Mouse (Mus musculus) ovary, postnatal 36 days (tissue): ENCODE results near the gene Fto.

Experiments
- DNase-seq: peaks from one replicate; pipeline ENCODE4 v3.0.0; 2022; ENCODE audit warnings: low spot score, mixed read lengths

Fto gene

GRCm38 (mm10) chr8:91525342-91525817 lies 212.1 kb downstream of the Fto start:
- no peak for DNase-seq

- DNase-seq = no peak
These were observed 215.6 kb downstream of the Fto start for GRCm38 (mm10) chr8:91528967-91529366.

DNA sequence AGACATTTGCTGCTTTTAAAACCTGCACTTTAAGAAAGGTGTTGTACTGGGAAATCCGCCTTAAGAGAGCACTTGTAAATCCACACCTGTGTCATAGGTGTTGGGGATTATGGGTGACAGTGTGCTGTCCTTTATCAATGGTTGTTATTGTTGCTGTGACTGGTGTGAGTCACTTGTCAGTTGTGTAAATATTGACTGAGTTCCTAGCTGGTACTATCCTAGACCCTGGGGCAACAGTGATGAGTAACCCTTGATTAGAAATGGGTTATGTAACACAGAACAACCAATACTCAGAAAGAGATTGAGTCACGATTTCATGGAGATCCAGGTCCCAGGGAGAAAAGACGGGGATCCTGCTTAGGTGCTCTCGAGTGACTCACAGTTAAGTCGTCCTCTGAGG lies 216.4 kb downstream of the Fto start:
- DNase-seq = no peak

DNA sequence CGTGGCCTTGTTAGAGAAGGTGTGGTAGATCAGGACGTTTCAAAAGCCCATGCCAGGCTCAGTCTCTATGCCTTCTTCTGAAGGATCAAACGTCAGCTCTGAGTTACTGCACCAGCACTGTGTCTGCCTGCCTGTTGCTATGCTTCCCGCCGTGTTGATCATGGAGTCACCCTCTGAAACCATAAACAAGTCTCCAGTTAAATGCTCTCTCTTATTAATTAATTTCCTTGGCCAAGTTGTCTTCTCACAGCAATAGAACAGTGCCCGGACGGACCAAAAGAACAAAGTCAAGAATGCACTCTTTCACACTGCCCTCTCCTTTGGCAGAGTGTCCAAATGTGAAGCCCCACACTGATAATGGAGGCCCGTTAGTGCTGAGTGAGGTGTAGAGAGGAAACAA lies 217.3 kb downstream of the Fto start:
- DNase-seq = no peak

DNA sequence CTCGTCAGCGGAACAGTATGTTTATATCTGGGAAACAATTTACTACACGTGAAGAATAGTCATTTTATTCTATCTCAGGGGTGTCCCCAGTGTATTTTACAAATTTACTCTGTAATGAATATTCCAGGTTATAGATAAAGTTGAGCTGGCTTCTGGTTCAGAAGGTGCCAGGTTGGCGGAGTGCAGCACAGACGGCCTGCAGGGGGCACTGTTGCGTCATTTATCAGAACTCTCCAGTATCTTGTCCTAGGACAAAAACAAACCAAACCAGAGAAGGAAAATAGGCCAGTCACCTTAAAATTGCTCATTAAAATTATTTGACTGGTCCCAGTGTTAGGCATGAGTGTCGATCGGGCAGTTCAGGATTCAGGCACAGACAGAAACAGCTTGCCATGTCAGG lies 218.6 kb downstream of the Fto start:
- peak; percentile 78 for DNase-seq

GRCm38 (mm10) chr8:91532671-91533436 lies 219.5 kb downstream of the Fto start:
- no peak for DNase-seq

DNA sequence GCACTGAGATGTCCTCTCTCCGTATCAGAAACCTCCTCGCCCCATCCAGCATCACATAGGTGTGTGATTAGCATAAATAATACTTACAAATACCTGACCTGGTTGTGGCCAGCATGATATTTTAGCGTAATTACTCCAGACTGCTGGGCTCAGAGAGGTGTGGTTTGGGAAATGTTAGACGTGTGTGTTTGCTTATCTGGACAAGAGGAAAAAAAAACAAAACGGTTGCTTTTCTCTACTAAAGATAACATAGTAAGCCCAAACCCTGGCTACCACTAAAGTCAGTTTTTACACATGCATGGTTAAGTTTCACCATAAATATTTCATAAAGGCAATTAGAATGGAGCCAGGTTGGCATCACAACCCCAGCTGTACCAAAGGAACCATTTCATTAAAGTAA lies 221.4 kb downstream of the Fto start:
- DNase-seq = no peak

DNA sequence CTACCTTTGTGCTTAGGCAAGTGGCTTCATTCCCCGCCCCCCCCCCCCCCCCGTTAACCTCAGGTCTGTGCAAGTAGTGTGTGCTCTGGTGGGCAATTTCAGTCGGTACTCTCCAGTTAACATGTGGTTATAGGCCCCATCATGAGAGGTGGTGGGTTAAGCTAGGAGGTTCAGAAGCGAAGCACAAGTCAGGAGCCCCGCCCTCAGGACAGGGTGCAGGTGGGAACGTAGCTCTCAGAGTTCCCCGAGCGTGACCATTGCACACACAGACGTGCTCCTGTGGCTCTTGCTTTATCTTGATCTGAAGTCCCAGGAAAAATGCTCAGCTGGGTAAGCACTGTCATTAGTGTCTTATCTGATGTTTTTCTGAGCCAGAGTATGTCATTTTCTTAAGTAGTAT lies 224.8 kb downstream of the Fto start:
- DNase-seq = no peak

GRCm38 (mm10) chr8:91538892-91539291 lies 225.6 kb downstream of the Fto start:
- DNase-seq = no peak

DNA sequence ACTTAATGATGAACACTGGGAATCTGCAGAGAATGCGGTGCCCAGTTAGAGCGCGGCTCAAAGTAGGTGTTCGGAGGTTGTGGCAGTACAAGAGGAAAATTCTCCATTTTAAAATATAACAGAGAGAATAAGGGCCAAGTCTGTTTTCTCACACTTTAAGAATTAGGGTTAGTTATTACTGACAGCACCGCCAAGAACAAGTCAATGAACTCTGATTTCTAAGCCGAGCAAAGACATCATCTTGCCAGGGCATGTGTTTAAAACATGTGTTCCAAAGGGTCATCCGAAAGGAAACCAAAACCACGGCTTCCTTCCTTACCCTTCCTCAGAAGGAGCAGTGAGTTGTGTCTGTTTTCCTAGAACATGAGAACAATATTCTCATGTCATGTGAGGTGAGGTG lies 226.3 kb downstream of the Fto start:
- no peak for DNase-seq

DNA sequence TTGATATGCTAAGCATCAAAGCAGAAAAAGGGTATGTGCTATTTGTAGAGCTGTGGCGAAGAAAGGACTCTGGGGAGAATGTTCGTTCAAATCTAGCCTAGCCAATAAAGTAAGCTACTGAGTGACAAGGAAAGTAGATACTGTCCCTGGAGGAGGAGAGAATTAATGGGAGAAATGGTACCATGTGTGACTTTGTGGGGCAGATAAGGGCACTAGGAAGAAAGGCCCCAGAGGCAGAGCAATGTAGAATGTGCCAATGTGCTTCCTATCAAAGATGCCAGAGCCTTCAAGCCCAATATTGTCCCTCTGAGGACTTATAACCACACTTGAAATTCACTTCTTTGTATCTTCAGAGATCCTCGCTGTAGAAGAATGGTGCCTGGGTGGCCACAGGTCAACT lies 227.9 kb downstream of the Fto start:
- no peak for DNase-seq

GRCm38 (mm10) chr8:91545561-91545960 lies 232.2 kb downstream of the Fto start:
- DNase-seq = no peak

DNA sequence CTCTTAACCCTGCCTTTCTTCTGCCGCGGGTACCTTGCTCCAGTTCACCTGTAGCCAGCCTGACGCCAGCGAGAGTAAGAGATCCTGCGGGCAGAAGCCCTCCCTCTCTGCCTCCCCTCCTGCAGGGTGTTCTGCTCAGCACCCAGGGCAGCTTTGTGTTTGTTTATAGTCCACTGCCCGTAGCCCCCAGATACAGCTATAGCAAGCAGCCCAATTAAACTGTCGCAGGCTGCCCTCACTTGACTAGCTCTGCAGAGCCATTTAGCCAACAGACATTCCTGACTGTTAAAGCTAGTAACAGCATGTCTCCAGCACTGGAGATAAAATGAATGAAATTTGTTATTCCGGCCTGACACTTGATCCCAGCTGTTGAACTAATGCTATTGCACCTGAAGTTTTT lies 233.3 kb downstream of the Fto start:
- no peak for DNase-seq

DNA sequence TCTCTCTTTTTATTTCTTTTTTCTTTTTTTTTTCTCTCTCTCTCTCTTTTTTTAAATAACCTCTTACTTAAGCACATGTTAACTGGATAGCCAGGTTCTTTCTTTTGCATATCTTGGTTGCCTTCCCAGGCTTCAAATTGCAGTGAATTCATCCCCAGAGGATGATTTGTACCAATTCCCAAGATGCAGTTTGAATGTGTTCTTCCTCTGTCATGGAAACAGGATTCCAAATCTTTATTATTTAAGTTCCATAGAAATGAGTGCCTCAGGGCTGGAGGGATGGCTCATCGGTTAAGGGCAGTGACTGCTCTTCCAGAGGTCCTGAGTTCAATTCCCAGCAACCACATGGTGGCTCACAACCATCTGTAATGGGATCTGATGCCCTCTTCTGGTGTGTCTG lies 236.8 kb downstream of the Fto start:
- DNase-seq = no peak

- no peak for DNase-seq
These were observed 237.9 kb downstream of the Fto start for GRCm38 (mm10) chr8:91551166-91551765.

DNA sequence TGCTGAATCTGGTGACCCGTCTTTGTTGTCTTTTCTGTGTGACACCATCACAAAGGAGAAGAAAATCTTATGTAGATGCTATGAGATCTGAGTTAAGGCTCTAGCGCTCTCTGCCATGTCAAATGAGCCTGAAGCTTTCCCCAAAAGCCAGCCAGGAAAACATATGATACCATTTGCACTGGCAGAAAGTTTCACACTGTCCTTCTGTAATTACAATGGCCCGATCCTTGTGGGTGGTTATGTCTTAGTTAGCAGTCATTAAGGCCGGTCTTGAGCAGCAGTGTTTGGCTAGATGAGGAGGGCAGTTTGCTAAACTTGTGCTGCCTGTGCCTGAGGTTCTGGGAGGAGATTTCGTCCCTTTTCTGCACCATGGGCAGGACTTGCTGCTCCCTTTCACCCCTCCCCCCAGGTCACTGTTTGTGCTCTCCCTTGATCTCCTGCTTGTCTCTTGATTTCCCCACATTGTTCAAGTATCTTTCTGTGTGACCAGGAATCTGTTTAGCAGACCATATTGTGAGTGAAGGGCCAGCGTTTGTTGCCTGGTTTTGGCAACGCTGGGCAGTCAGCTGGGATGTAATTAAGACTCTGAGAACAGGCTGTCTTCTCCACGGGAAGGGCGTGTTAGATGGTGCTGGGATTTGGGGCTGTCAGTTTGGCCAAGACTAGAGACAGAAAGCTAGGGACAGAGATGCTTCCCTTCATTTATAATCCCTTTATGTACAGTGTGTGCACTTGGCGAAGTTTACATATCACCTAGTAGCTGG lies 238.6 kb downstream of the Fto start:
- no peak for DNase-seq

DNA sequence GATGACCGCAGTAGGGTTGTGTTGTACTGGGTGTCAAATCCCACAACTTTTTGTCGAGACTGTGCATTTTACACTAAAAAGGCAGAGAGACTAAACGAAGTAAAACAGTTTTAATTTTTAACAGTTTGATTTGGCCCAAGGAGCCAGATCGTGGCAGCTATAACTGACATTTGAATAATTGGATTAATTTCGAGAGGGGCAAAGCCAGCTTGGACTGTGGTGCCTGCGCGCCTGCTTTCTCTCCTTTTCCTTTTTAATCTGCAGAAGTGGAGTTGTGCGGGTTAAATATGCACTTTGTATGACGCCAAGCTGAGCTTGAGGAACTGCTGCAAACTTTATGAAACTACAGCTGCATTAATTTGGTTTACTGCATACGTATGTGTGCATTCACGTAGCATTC lies 239.3 kb downstream of the Fto start:
- DNase-seq = no peak

GRCm38 (mm10) chr8:91553387-91553786 lies 240.1 kb downstream of the Fto start:
- no peak for DNase-seq

DNA sequence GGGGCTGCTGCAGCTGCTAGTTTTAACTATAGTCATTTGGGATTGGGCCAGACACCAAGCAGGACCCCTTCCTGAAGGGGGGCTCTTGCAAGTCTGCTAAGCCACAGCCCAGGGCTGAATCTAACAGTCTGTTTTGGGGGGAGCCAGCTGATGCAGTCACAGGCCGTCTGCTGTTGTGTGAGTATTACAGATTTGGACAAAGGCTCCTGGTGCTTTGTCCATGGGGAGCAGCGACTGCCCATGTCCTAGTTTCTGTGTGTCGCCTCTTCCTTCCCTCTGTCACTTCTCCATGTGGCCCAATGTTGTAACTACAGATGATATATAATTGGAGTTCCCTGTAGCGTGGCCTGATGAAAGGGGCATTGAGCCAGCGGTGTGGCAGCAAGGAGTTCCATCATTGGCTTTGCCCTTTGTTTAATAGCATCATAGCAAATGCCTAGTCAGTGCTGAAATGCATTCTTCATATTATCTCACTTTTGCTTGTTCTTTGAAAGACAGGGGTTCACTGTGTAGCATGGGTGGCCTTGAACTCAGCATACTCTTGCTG lies 243.8 kb downstream of the Fto start:
- DNase-seq = no peak

GRCm38 (mm10) chr8:91558408-91558807 lies 245.1 kb downstream of the Fto start:
- no peak for DNase-seq

GRCm38 (mm10) chr8:91560017-91560591 lies 246.8 kb downstream of the Fto start:
- DNase-seq = no peak

- DNase-seq = no peak
These were observed 247.9 kb downstream of the Fto start for GRCm38 (mm10) chr8:91561241-91561640.
